Mouse (Mus musculus) hindlimb bud, embryonic 11.5 days (tissue): ENCODE results near the gene Gp9.

Experiments
- DNase-seq: peaks from one replicate; pipeline ENCODE4 v3.0.0-alpha.2; 2012; ENCODE audit warnings: low read depth, low spot score; ENCODE audit errors: extremely low spot score

Gene Gp9

GRCm38 (mm10) chr6:87808521-87808920, 30.6 kb downstream of the Gp9 start:
- no peak for DNase-seq

DNA sequence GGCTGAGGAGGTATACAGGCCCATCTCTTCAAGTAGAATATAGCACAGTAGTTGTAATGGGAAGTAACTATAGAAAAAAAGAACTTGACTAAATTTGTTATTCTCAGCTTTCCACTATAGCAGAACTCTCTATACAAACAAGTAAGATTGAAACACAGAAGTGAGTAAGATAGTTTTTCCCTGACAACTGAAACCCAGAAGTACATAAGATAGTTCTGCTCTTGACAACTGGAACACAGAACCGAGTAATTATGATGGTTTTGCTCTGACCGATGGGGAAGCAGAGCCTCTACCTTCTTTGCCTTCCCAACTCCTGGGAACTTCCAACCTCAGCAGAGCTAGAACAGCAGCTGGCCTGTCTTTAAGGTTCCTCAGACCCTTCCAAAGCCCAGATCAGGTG, 31.3 kb downstream of the Gp9 start:
- DNase-seq = no peak

DNA sequence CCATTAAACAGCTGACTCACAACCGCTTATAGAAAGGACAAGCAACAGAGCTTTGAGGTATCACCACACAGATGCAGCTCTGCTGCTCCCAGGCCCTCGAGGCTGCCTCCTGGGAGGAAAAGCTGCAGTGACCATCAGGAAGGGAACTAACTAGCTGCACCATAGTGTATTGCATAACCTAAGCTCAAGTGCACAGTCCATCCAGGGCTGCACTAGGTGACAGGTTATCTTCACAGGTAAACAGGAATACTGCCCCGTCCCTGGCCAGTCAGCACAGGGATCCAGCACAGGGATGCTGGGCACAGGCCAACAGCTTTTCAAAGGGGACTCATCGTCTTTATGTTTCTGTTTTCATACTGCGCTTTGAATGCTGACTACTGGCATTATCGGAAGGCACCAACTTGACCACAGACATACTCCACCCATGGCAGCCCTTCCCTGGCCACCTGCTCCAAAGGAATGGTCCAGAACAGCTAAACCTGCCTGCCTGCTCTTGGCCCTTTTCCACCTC, 31.8 kb downstream of the Gp9 start:
- no peak for DNase-seq

DNA sequence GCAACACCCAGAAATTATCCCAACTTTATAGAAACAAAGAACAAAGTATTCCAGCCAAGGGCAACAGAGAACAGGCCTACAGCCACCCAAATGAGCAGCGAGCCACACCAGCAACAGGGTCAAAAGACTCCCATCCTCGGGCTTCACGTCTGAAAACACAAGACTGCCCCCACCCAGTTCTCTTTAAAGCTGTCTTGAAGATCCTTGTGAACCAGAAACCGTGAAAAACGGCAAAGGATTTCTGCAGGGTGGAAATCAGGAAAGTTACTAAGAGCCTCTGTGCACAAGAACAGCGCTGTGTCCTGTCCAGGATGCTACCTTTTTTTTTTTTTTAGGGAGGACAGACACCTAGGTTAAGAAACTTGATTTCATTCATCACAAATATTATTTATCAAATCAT, 32.4 kb downstream of the Gp9 start:
- no peak for DNase-seq

- no peak for DNase-seq
Measured at GRCm38 (mm10) chr6:87810713-87811669, 33.1 kb downstream of the Gp9 start.

- peak; percentile 26 for DNase-seq
Measured at GRCm38 (mm10) chr6:87811675-87812338, 33.9 kb downstream of the Gp9 start, which contains the start of gene Rab43. Gene Rab43, minus strand, starts transcription at chr6:87812164.

DNA sequence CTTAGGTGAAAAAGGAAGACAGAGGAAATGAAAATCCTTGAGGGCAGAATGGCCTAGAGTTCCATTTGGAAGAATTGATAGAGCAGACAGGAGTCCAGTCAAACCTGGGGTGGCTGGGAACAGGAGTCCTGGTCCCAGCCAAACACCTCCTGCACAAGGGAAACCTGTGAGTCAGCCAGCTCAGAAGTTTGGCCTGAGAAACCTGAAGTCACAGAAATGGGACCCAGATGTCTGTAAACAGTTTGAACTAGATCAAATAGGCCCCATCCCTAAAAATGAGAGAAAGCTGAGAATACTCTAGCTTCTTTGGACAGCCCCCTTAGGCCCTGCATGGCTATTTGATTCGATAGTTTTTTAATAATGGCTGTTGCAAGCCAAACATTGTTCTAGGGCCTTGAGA, 34.8 kb downstream of the Gp9 start:
- no peak for DNase-seq

DNA sequence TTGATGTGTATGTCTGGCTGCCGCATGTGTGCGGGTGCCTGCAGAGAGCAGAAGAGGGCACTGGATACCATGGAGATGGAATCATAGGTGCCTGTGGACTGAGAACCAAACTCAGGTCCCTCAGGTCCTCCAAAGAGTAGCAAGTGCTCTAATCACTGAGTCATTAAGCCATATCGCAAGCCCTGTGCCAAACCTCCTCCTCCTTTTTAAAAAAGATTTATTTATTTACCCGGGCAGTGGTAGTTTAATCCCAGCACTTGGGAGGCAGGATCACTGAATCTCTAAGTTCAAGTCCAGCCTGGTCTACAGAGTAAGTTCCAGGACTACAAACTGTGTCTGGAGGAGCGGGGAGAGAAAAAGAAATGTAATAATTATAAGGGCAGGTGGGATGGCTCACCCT, 36.6 kb downstream of the Gp9 start:
- DNase-seq = no peak

DNA sequence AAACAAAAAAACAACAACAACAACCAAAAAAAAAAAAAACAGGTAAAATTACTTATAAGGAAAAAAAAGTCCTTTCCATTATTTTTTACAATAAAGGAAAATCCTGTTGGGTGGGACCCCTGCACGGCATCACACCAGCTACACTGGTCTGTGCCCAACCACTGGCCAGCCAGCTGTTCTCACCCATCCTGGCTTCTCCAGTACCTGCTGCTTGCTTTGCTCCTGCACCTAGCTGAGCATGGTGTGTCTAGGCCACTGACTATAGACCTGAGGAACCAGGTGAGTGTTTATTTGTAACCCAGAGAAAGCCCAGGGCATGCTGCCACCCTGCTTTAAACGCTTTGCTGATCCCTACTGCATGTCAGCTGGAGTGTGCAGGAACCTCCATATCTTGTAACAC, 42.5 kb downstream of the Gp9 start:
- DNase-seq = no peak
